Mouse (Mus musculus) erythroblast, embryonic 14.5 days (primary cell): ENCODE measurements around the gene Elmsan1.

ENCODE experiments used
- GATA1 ChIP-seq: IDR thresholded peaks from 2 replicates; pipeline ENCODE4 v1.6.1; 2012; ENCODE audit warnings: low read length, inconsistent platforms, mixed read lengths
- TAL1 ChIP-seq: IDR thresholded peaks from 3 replicates; pipeline ENCODE4 v1.6.1; 2012; ENCODE audit warnings: low read length, inconsistent platforms, mixed read lengths

DNA sequence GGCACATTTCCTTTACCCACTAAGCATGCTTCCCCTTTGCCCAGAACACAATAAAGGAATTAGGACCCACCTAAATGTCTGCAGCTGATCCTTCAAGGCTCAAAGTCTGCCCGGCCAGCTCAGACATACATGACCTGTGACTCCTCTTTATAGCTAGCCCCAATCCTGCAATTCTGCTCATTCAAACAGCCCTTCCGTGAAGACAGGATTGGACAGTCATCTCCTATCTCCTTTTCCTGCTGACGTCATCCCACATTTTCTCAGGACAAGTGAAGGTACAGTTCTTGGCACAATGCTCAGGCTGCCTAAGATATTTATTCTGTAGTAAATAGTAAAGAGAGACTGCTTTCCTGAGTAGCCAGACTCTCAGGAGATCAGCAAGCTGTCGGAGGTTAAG is 1.6 kb downstream of the Elmsan1 start:
- TF ChIP-seq GATA1 = no peak
- no peak for TF ChIP-seq TAL1
